Mouse (Mus musculus) large intestine, adult 2 months (tissue): ENCODE results near the gene Tom1l2. TPM values are rescaled to one million over a fixed set of nuclear protein-coding genes. Genes with fewer than 3 reads are reported as not detected.

Source experiments
- DNase-seq: peaks from one replicate; pipeline ENCODE4 v3.0.0-alpha.2; 2012; ENCODE audit warnings: low read depth, low spot score
- WGBS: fragments of 180-500 bp; shearing (Covaris S2); methylation state at CpG from one replicate; pipeline ENCODE4 v1.1.7; 2018; 5-methylcytosine and 5-hydroxymethylcytosine counted together
- polyA plus RNA-seq: library from polyadenylated mRNA; depleted of rRNA; stranded (reverse); fragments of >200 nt; gene quantifications from 2 replicates; pipeline ENCODE4 v1.2.3, GENCODE M21; 2012

Tom1l2 gene
- polyA plus RNA-seq, 1 experiment = 41.5 TPM

GRCm38 (mm10) chr11:60308506-60309116, 44.1 kb downstream of the Tom1l2 start:
- WGBS = 21% methylated on average over 12 of the region's 12 CpGs
- DNase-seq = no peak

- WGBS = 6% methylated on average over 2 of the region's 2 CpGs
- DNase-seq = no peak
These were observed 44.6 kb downstream of the Tom1l2 start for GRCm38 (mm10) chr11:60308061-60308460.

GRCm38 (mm10) chr11:60307375-60307825, 45.3 kb downstream of the Tom1l2 start:
- 24% methylated on average over 2 of the region's 2 CpGs for WGBS
- no peak for DNase-seq

- 82% methylated on average over 4 of the region's 4 CpGs for WGBS
- DNase-seq = no peak
These were observed 45.9 kb downstream of the Tom1l2 start for GRCm38 (mm10) chr11:60306834-60307233.

GRCm38 (mm10) chr11:60305611-60306010, 47.1 kb downstream of the Tom1l2 start:
- no peak for DNase-seq
- WGBS = 25% methylated on average over 4 of the region's 4 CpGs

GRCm38 (mm10) chr11:60303497-60303896, 49.2 kb downstream of the Tom1l2 start:
- 77% methylated on average over 2 of the region's 2 CpGs for WGBS
- no peak for DNase-seq

GRCm38 (mm10) chr11:60302354-60303083, 50.2 kb downstream of the Tom1l2 start:
- 29% methylated on average over 10 of the region's 10 CpGs for WGBS
- DNase-seq = no peak

- 80% methylated on average over 5 of the region's 5 CpGs for WGBS
- DNase-seq = no peak
These were observed 51.0 kb downstream of the Tom1l2 start for GRCm38 (mm10) chr11:60301588-60302208.

- WGBS = 69% methylated on average over 3 of the region's 3 CpGs
These were observed 52.4 kb downstream of the Tom1l2 start for GRCm38 (mm10) chr11:60300318-60300717.

GRCm38 (mm10) chr11:60297772-60298171, 54.9 kb downstream of the Tom1l2 start:
- no peak for DNase-seq
- WGBS = 64% methylated on average over 3 of the region's 3 CpGs

More at GRCm38 (mm10) chr11:60300318-60300717, 52.4 kb downstream of the Tom1l2 start:
- DNase-seq = no peak

GRCm38 (mm10) chr11:60294630-60295313, 57.9 kb downstream of the Tom1l2 start:
- WGBS = 79% methylated on average over 5 of the region's 5 CpGs
- no peak for DNase-seq

- WGBS = 82% methylated on average over 6 of the region's 6 CpGs
- no peak for DNase-seq
These were observed 58.7 kb downstream of the Tom1l2 start for GRCm38 (mm10) chr11:60293683-60294629.

GRCm38 (mm10) chr11:60292718-60293117, 60.0 kb downstream of the Tom1l2 start:
- no peak for DNase-seq
- 50% methylated on average over 2 of the region's 2 CpGs for WGBS

GRCm38 (mm10) chr11:60288980-60289379, 63.7 kb downstream of the Tom1l2 start:
- whole genome bisulfite sequencing = 66% methylated on average over 5 of the region's 5 CpGs
- DNase-seq = no peak

- 93% methylated on average over 4 of the region's 4 CpGs for WGBS
- DNase-seq = no peak
These were observed 66.4 kb downstream of the Tom1l2 start for GRCm38 (mm10) chr11:60286311-60286710.

- 84% methylated on average over 11 of the region's 11 CpGs for WGBS
- no peak for DNase-seq
These were observed 72.0 kb downstream of the Tom1l2 start for GRCm38 (mm10) chr11:60280429-60281414.

GRCm38 (mm10) chr11:60279483-60279882, 73.2 kb downstream of the Tom1l2 start:
- WGBS = 90% methylated on average over 5 of the region's 5 CpGs
- no peak for DNase-seq

- 91% methylated on average over 5 of the region's 5 CpGs for WGBS
- no peak for DNase-seq
These were observed 74.9 kb downstream of the Tom1l2 start for GRCm38 (mm10) chr11:60277771-60278170.
